Mouse (Mus musculus): ENCODE results near the gene Mtcp1. TPM values are rescaled to one million over a fixed set of nuclear protein-coding genes. Genes with fewer than 3 reads are reported as not detected.

The Mtcp1 gene
- 0.90 and 1.0 TPM in 2 replicates for polyA plus RNA-seq (2012; rRNA removed)

GRCm38 (mm10) chrX:75415936-75416785, at the start of gene Mtcp1, which contains the start of the genes Cmc4 and Brcc3:
Gene Mtcp1, minus strand, starts transcription at chrX:75416588.
Gene Cmc4, minus strand, starts transcription at chrX:75416584.
Gene Brcc3, plus strand, starts transcription at chrX:75416628.

GRCm38 (mm10) chrX:75382195-75382771, 34.1 kb downstream of the Mtcp1 start, which contains the start of the genes Fundc2 and F8:
Gene Fundc2, plus strand, starts transcription at chrX:75382399.
Gene F8, minus strand, starts transcription at chrX:75382615.

Other genes with a start within 250 kb of the Mtcp1 start
- gene Fundc2, start 34.2 kb downstream of the Mtcp1 start, polyA plus RNA-seq (2012; rRNA removed): 0.93 and 0.94 TPM in 2 replicates
- 0.15 TPM in 1 of 2 replicates, not detected in the other for gene F8, start 34.0 kb downstream of the Mtcp1 start, polyA plus RNA-seq (2012; rRNA removed)
- 0.51 and 1.6 TPM in 2 replicates for gene Cmc4, start within 50 bp of the Mtcp1 start, polyA plus RNA-seq (2012; rRNA removed)
- 0.66 and 1.3 TPM in 2 replicates for gene Brcc3, start within 50 bp of the Mtcp1 start, polyA plus RNA-seq (2012; rRNA removed)
- gene Vbp1, start 97.7 kb upstream of the Mtcp1 start, polyA plus RNA-seq (2012; rRNA removed): 0.27 and 0.35 TPM in 2 replicates
- 0.08 and 0.10 TPM in 2 replicates for gene Rab39b, start 161.6 kb upstream of the Mtcp1 start, polyA plus RNA-seq (2012; rRNA removed)

Data from stomach, adult 2 months (tissue).